21 mouse cellular contexts compared by ENCODE assay signal in genomic region chr8:47706746-47707145, GRCm38 (mm10). TPM values are rescaled to one million over a fixed set of nuclear protein-coding genes. Genes with fewer than 3 reads are reported as not detected.
DNase-seq lines count a peak whose midpoint lies in the region; ATAC-seq lines count a peak whose summit lies in the region.
"Had no signal": no experiment of that assay in that cellular context is flagged by ENCODE, and none has a peak within 500 bp of the region (broad histone marks: within the 10 kb centered on the region; RNA-seq: fewer than 3 reads in every experiment).

No protein-coding gene starts in this region.

- no peak overlapping the region for H3K4me3 ChIP-seq in intestine, embryonic 14.5 days (ENCODE audit: low read depth, low read length)
- no peak overlapping the region for H3K4me3 ChIP-seq in liver, embryonic 13.5 days (replicated peaks)
- H3K4me3 ChIP-seq: embryonic facial prominence, embryonic 15.5 days; forebrain, embryonic 12.5 days; gastrocnemius, adult 2 months; heart, adult 2 months; heart, embryonic 15.5 days; hindbrain, embryonic 10.5 days; limb, embryonic 13.5 days had no signal

- H3K27ac ChIP-seq in intestine, embryonic 14.5 days (ENCODE audit: low read depth) = no peak overlapping the region
- peak overlapping the region; percentile 77 for H3K27ac ChIP-seq in liver, embryonic 13.5 days
- H3K27ac ChIP-seq: embryonic facial prominence, embryonic 15.5 days; forebrain, embryonic 12.5 days; gastrocnemius, adult 2 months; heart, adult 2 months; heart, embryonic 15.5 days; hindbrain, embryonic 10.5 days; limb, embryonic 13.5 days had no signal

- ATAC-seq in granulocyte monocyte progenitor cell, adult 5-6 weeks (replicated peaks; ENCODE audit: poor library complexity, severe bottlenecking) = 0 out of 2 replicates have a peak, but pooled peaks have one; percentile 23
- ATAC-seq in intestine, embryonic 14.5 days (replicated peaks; ENCODE audit: low FRiP score, low TSS enrichment, low read depth) = no peak
- ATAC-seq in liver, embryonic 13.5 days (ENCODE audit: low read depth) = peak; percentile 63
- ATAC-seq in megakaryocyte, adult 5-6 weeks (ENCODE audit: poor library complexity, severe bottlenecking) = no peak

- H3K9ac ChIP-seq in intestine, embryonic 14.5 days (ENCODE audit: low read length) = no peak overlapping the region
- no peak overlapping the region for H3K9ac ChIP-seq in liver, embryonic 13.5 days
- H3K9ac ChIP-seq: embryonic facial prominence, embryonic 15.5 days; forebrain, embryonic 12.5 days; heart, embryonic 15.5 days; limb, embryonic 13.5 days had no signal

- 0 out of 2 replicates have a peak, but pooled peaks cover under 1% of the 10 kb centered on the region for H3K4me1 ChIP-seq in intestine, embryonic 14.5 days (replicated peaks; ENCODE audit: control insufficient read depth, insufficient read depth, low read length)
- H3K4me1 ChIP-seq in liver, embryonic 13.5 days (replicated peaks) = peaks cover 28% of the 10 kb centered on the region

- no peaks in the 10 kb centered on the region for H3K9me3 ChIP-seq in intestine, embryonic 14.5 days (ENCODE audit: control insufficient read depth, low read length)
- H3K9me3 ChIP-seq in liver, embryonic 13.5 days (replicated peaks) = no peaks in the 10 kb centered on the region
- H3K9me3 ChIP-seq: embryonic facial prominence, embryonic 15.5 days; forebrain, embryonic 12.5 days; G1E; heart, embryonic 15.5 days; hindbrain, embryonic 10.5 days; limb, embryonic 13.5 days had no signal

- WGBS in intestine, embryonic 14.5 days = 83% methylated on average over 8 of the region's 8 CpGs
- WGBS in liver, embryonic 13.5 days (ENCODE audit: insufficient replicate concordance) = 71% methylated on average over 8 of the region's 8 CpGs

- no peak overlapping the region for H3K4me2 ChIP-seq in intestine, embryonic 14.5 days (ENCODE audit: low read length)
- no peak overlapping the region for H3K4me2 ChIP-seq in liver, embryonic 13.5 days
- H3K4me2 ChIP-seq: embryonic facial prominence, embryonic 15.5 days; forebrain, embryonic 12.5 days; heart, embryonic 15.5 days; limb, embryonic 13.5 days had no signal

- H3K36me3 ChIP-seq in intestine, embryonic 14.5 days (ENCODE audit: control insufficient read depth, insufficient read depth, low read length) = peaks cover 40% of the 10 kb centered on the region
- H3K36me3 ChIP-seq in liver, embryonic 13.5 days = peaks cover 37% of the 10 kb centered on the region

- no peaks in the 10 kb centered on the region for H3K27me3 ChIP-seq in intestine, embryonic 14.5 days (replicated peaks; ENCODE audit: control insufficient read depth, insufficient read depth, low read length)
- no peaks in the 10 kb centered on the region for H3K27me3 ChIP-seq in liver, embryonic 13.5 days
- H3K27me3 ChIP-seq: embryonic facial prominence, embryonic 15.5 days; forebrain, embryonic 12.5 days; heart, embryonic 15.5 days; limb, embryonic 13.5 days had no signal

- peak; percentile 51 for DNase-seq in intestine, embryonic 14.5 days (ENCODE audit: low spot score)
- peak; percentile 51 for DNase-seq in kidney, postnatal 14 days
- DNase-seq in liver, embryonic 13.5 days = no peak
- no peak for DNase-seq in gastrocnemius, postnatal 10 days
- DNase-seq in adrenal gland, adult 2 months = no peak
- DNase-seq: cerebellum, adult 9-11 months; embryo, embryonic 11 days; gastrocnemius, adult 2 months; heart, adult 2 months; layer of hippocampus, adult 9-11 months; lung, postnatal 10 days; right cerebral cortex, adult 18-20 months; thymus, postnatal 25 days had no signal

RNA-seq across cellular contexts. Expression of gene Cdkn2aip, which starts 7.0 kb away (rescaled TPM):
- total RNA-seq in granulocyte monocyte progenitor cell, adult 5-6 weeks (2014; fragmentation: Nextera tagmentation) = 13.2 and 13.9 TPM in 2 replicates
- 19.7 and 26.5 TPM in 2 replicates for total RNA-seq in granulocyte monocyte progenitor cell, adult 5-6 weeks (2017)
- 22.8 and 23.8 TPM in 2 replicates for polyA plus RNA-seq in intestine, embryonic 14.5 days (2014; fragmentation: Nextera tagmentation; extraction: Ambion mirVana)
- 13.5 and 16.1 TPM in 2 replicates for polyA plus RNA-seq in liver, embryonic 13.5 days (2015; fragmentation: Nextera tagmentation; extraction: Ambion mirVana)
- 9.8 and 11.2 TPM in 2 replicates for total RNA-seq in megakaryocyte, adult 5-6 weeks (2015)
- total RNA-seq in megakaryocyte, adult 5-6 weeks (2017) = 19.1 and 23.4 TPM in 2 replicates
- 1 to 10 TPM; 5.5 to 6.7 TPM for total RNA-seq in gastrocnemius, postnatal 10 days (2021)
- total RNA-seq in adrenal gland, adult 2 months (2021) = 10 to 100 TPM; 11.0 to 12.9 TPM
- polyA plus RNA-seq in adrenal gland, adult 2 months (2012; rRNA removed) = 26.0 and 38.1 TPM in 2 replicates

RNA-seq across cellular contexts. Expression of gene Ing2, which starts 31.4 kb away (rescaled TPM):
- total RNA-seq in granulocyte monocyte progenitor cell, adult 5-6 weeks (2014; fragmentation: Nextera tagmentation) = 22.9 and 34.9 TPM in 2 replicates
- 48.6 and 52.0 TPM in 2 replicates for total RNA-seq in granulocyte monocyte progenitor cell, adult 5-6 weeks (2017)
- 11.5 and 14.3 TPM in 2 replicates for polyA plus RNA-seq in intestine, embryonic 14.5 days (2014; fragmentation: Nextera tagmentation; extraction: Ambion mirVana)
- polyA plus RNA-seq in liver, embryonic 13.5 days (2015; fragmentation: Nextera tagmentation; extraction: Ambion mirVana) = 8.6 and 9.9 TPM in 2 replicates
- total RNA-seq in megakaryocyte, adult 5-6 weeks (2015) = 51.2 and 52.0 TPM in 2 replicates
- 23.7 and 32.1 TPM in 2 replicates for total RNA-seq in megakaryocyte, adult 5-6 weeks (2017)
- total RNA-seq in gastrocnemius, postnatal 10 days (2021) = 10 to 100 TPM; 28.9 to 31.6 TPM
- total RNA-seq in adrenal gland, adult 2 months (2021) = 10 to 100 TPM; 20.0 to 24.9 TPM
- 1.7 and 1.9 TPM in 2 replicates for polyA plus RNA-seq in adrenal gland, adult 2 months (2012; rRNA removed)

Comparison
In these comparisons a context has a peak if more than half of its experiments do, and no peak if none do; other contexts are left out.
1. ATAC-seq: peak in granulocyte monocyte progenitor cell, adult 5-6 weeks (single experiment) and liver, embryonic 13.5 days (single experiment); none in intestine, embryonic 14.5 days (single experiment) and megakaryocyte, adult 5-6 weeks (single experiment).
2. DNase-seq: peak in intestine, embryonic 14.5 days (single experiment) and kidney, postnatal 14 days (single experiment); none in liver, embryonic 13.5 days (single experiment), gastrocnemius, postnatal 10 days (single experiment) and adrenal gland, adult 2 months (single experiment).